Mouse (Mus musculus) kidney, adult 2 months (tissue): Measurements from ENCODE around the gene Csnk2b. TPM values are rescaled to one million over a fixed set of nuclear protein-coding genes. Genes with fewer than 3 reads are reported as not detected.

ENCODE experiments used
- DNase-seq: peaks from one replicate; pipeline ENCODE4 v3.0.0; 2021
- H3K27ac ChIP-seq: fragments of 200-500 bp; 2 replicates; pipeline ENCODE4 v1.5.1; 2012; ENCODE audit warnings: low read depth, low read length, control low read depth, inconsistent platforms; ENCODE audit not compliant: insufficient read depth
- H3K27me3 ChIP-seq: fragments of 200-500 bp; replicated peaks from 2 replicates; pipeline ENCODE4 v1.6.1; 2012; ENCODE audit warnings: mild to moderate bottlenecking, moderate library complexity, low read length, inconsistent platforms; ENCODE audit not compliant: control insufficient read depth, insufficient read depth
- H3K36me3 ChIP-seq: fragments of 200-500 bp; 2 replicates; pipeline ENCODE4 v1.6.1; 2012; ENCODE audit warnings: mild to moderate bottlenecking, moderate library complexity, low read length, inconsistent platforms; ENCODE audit not compliant: control insufficient read depth, insufficient read depth
- H3K4me1 ChIP-seq: fragments of 200-500 bp; 2 replicates; pipeline ENCODE4 v1.6.1; 2011; ENCODE audit warnings: low read length; ENCODE audit not compliant: control insufficient read depth, insufficient read depth
- H3K4me3 ChIP-seq: fragments of 200-500 bp; 2 replicates; pipeline ENCODE4 v1.5.1; 2011; ENCODE audit warnings: mild to moderate bottlenecking, low read depth, low read length, control low read depth; ENCODE audit not compliant: insufficient read depth
- CTCF ChIP-seq: fragments of 200-500 bp; conservative IDR thresholded peaks from 2 replicates; pipeline ENCODE4 v1.5.1; 2011; ENCODE audit warnings: low read depth, mild to moderate bottlenecking, control low read depth, low read length, moderate library complexity, mixed read lengths; ENCODE audit not compliant: insufficient read depth, insufficient read length
- POLR2A ChIP-seq: fragments of 200-500 bp; IDR thresholded peaks from one replicate; pipeline ENCODE4 v1.6.1; 2011; ENCODE audit warnings: low read depth, low read length, control low read depth
- WGBS: fragments of 180-500 bp; shearing (Covaris S2); methylation state at CpG from one replicate; pipeline ENCODE4 v1.1.7; 2018; 5-methylcytosine and 5-hydroxymethylcytosine counted together
- polyA plus RNA-seq: library from polyadenylated mRNA; depleted of rRNA; stranded (reverse); fragments of >200 nt; gene quantifications from 2 replicates; pipeline ENCODE4 v1.2.3, GENCODE M21; 2012

Csnk2b gene
- polyA plus RNA-seq, 1 experiment = 474 TPM

GRCm38 (mm10) chr17:35157661-35158175, 35.9 kb upstream of the Csnk2b start:
- DNase-seq = no peak
- Histone ChIP-seq H3K4me1 (peaks cover 10% of the 10 kb centered on the region), H3K4me3 (no peak overlapping the region), H3K27ac (no peak overlapping the region), H3K36me3 (peaks cover 39% of the 10 kb centered on the region), H3K27me3 (no peaks in the 10 kb centered on the region)
- no peak for TF ChIP-seq CTCF
- 72% methylated on average over 8 of the region's 8 CpGs for WGBS

GRCm38 (mm10) chr17:35157254-35157653, 35.4 kb upstream of the Csnk2b start:
- H3K4me3 ChIP-seq = no peak overlapping the region
- no peaks in the 10 kb centered on the region for H3K27me3 ChIP-seq
- H3K4me1 ChIP-seq = peaks cover 5% of the 10 kb centered on the region
- no peak for TF ChIP-seq CTCF
- no peak for TF ChIP-seq POLR2A
- no peak overlapping the region for H3K27ac ChIP-seq
- no peak for DNase-seq
- peaks cover 44% of the 10 kb centered on the region for H3K36me3 ChIP-seq
- WGBS = 87% methylated on average over 8 of the region's 8 CpGs

- H3K36me3 ChIP-seq = peaks cover 44% of the 10 kb centered on the region
- WGBS = 84% methylated on average over 33 of the region's 33 CpGs
- no peaks in the 10 kb centered on the region for H3K27me3 ChIP-seq
- DNase-seq = no peak
- H3K27ac ChIP-seq = no peak overlapping the region
- H3K4me1 ChIP-seq = peaks cover 2% of the 10 kb centered on the region; the same call in 1 of the 2 replicates
- no peak overlapping the region for H3K4me3 ChIP-seq
- TF ChIP-seq POLR2A = no peak
- no peak for TF ChIP-seq CTCF
These were observed 34.8 kb upstream of the Csnk2b start for GRCm38 (mm10) chr17:35156461-35157200.

- WGBS = 80% methylated on average over 12 of the region's 12 CpGs
These were observed 33.6 kb upstream of the Csnk2b start for GRCm38 (mm10) chr17:35155451-35155850.

GRCm38 (mm10) chr17:35154616-35155015, 32.8 kb upstream of the Csnk2b start:
- Histone ChIP-seq H3K4me3 (no peak overlapping the region), H3K27ac (no peak overlapping the region), H3K4me1 (no peaks in the 10 kb centered on the region; the same call in 1 of the 2 replicates), H3K27me3 (no peaks in the 10 kb centered on the region), H3K36me3 (peaks cover 39% of the 10 kb centered on the region)
- TF ChIP-seq POLR2A (no peak), CTCF (no peak)
- 83% methylated on average over 7 of the region's 7 CpGs for WGBS
- no peak for DNase-seq

More at GRCm38 (mm10) chr17:35155451-35155850, 33.6 kb upstream of the Csnk2b start:
- no peak for TF ChIP-seq POLR2A
- no peak for TF ChIP-seq CTCF
- Histone ChIP-seq H3K36me3 (peaks cover 38% of the 10 kb centered on the region), H3K27me3 (no peaks in the 10 kb centered on the region), H3K27ac (no peak overlapping the region), H3K4me1 (no peaks in the 10 kb centered on the region; the same call in 1 of the 2 replicates), H3K4me3 (no peak overlapping the region)
- DNase-seq = no peak

- DNase-seq = no peak
- Histone ChIP-seq H3K27ac (no peak overlapping the region), H3K4me1 (no peaks in the 10 kb centered on the region; the same call in 1 of the 2 replicates), H3K36me3 (peaks cover 41% of the 10 kb centered on the region), H3K4me3 (no peak overlapping the region), H3K27me3 (no peaks in the 10 kb centered on the region)
- WGBS = 82% methylated on average over 4 of the region's 4 CpGs
- TF ChIP-seq POLR2A (no peak), CTCF (no peak)
These were observed 32.1 kb upstream of the Csnk2b start for GRCm38 (mm10) chr17:35153931-35154330.

GRCm38 (mm10) chr17:35153077-35153476, 31.2 kb upstream of the Csnk2b start:
- H3K36me3 ChIP-seq = peaks cover 40% of the 10 kb centered on the region

More at GRCm38 (mm10) chr17:35153077-35153476, 31.2 kb upstream of the Csnk2b start:
- Histone ChIP-seq H3K4me1 (no peaks in the 10 kb centered on the region; the same call in 1 of the 2 replicates), H3K4me3 (no peak overlapping the region), H3K27ac (no peak overlapping the region), H3K27me3 (no peaks in the 10 kb centered on the region)
- DNase-seq = no peak
- WGBS = 87% methylated on average over 9 of the region's 9 CpGs
- no peak for TF ChIP-seq CTCF
- no peak for TF ChIP-seq POLR2A
